Mouse (Mus musculus): ENCODE results near the gene Cox20. TPM values are rescaled to one million over a fixed set of nuclear protein-coding genes. Genes with fewer than 3 reads are reported as not detected.

Gene Cox20
- polyA plus RNA-seq, 1 experiment from 2014 or later = 98.4 TPM

DNA sequence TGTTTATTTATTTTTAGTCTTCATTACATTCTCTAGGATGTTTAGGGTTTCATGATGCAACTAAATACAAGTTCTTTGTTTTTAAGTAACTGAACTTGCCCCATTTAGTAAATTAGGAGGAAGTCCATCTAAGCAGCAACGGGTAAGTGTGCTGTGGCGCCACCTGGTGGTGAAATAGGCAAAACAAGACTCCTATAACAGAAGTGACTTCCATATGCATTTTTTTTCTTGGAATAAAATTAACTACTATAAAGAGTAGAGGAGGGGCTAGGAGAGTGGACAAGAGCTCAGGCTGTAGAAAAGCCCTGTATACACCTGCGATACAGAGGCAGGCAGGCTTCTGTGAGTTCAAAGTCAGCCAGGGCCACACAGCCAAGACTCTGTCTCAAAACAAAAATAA, 15.5 kb upstream of the Cox20 start:
- ChIA-PET CTCF (interaction anchor here (1.4 kb wide), 1 partner anchor 31 kb away, joined by 3 read pairs; no protein-coding TSS in a partner anchor), POLR2A (no interaction called here)
- in situ Hi-C loops (cut with MboI; ENCODE audit: low pct_unique_long_range_greater_than_20kb) = loop anchor here (5.0 to 25.0 kb wide), 2 partner anchors 161 to 366 kb away; no protein-coding TSS in a partner anchor
- DNase-seq (ENCODE audit: low read depth, low spot score) (no peak), ATAC-seq (no peak)
- peak; percentile 77 for TF ChIP-seq CTCF (IDR thresholded peaks at IDR 0.05)
- H3K27me3 ChIP-seq = no peaks in the 10 kb centered on the region

DNA sequence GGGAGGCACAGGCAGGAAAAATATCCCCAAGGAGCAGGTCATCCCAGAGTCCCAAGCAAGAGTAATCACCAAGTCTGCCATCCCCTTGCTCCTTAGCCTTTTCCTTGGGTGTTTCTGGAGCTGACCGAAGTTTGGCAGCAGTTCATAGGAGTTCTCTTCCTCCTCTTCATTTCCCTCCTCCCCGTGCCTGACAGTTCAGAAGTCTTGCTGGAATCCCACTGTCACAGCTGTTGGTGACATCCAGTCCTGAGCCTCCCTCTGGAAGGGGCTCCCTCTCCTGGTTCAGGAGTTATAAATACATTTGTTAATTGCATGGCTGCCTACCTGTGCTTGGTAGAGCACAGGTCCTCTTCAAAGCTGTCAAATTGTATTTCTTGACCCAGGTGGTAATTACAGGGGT, 9.4 kb upstream of the Cox20 start:
- ATAC-seq = no peak
- no peaks in the 10 kb centered on the region for H3K27me3 ChIP-seq
- DNase-seq (ENCODE audit: low read depth, low spot score) = no peak
- POLR2A ChIA-PET = no interaction called here
- CTCF ChIA-PET = interaction anchor here (1.1 kb wide), 1 partner anchor 139 kb away, joined by 3 read pairs; no protein-coding TSS in a partner anchor
- in situ Hi-C loops (cut with MboI; ENCODE audit: low pct_unique_long_range_greater_than_20kb) = loop anchor here (25.0 kb wide), 1 partner anchor 372 kb away; no protein-coding TSS in a partner anchor
- TF ChIP-seq CTCF (IDR thresholded peaks at IDR 0.05) = no peak

DNA sequence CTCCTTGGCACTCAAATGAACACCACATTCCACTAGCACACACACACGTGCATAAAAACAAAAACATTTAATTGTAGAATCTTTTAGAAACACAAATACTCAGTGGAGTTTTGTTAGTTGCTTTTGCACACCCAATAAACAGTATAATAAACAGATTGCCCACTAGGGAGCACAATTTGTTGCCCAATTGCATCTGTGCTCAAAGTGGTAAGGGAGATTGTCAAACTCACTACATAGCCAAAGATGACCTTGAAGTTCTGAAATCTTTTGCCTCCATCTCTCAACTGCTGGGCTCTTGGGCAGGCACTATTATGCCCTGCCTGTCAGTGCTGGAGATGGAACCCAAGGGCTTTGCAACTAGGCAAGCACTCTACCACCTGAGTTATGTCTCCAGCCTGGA, 8.8 kb upstream of the Cox20 start:
- ChIA-PET POLR2A (no interaction called here), CTCF (interaction anchor here (1.0 to 1.7 kb wide), 4 partner anchors 8 to 154 kb away, joined by 3 to 9 read pairs (median 6); no protein-coding TSS in a partner anchor)
- in situ Hi-C loops (cut with MboI; ENCODE audit: low pct_unique_long_range_greater_than_20kb) = loop anchor here (5.0 to 25.0 kb wide), 2 partner anchors 147 to 373 kb away; no protein-coding TSS in a partner anchor

GRCm38 (mm10) chr1:178313039-178313597, 5.8 kb upstream of the Cox20 start:
- H3K27me3 ChIP-seq = no peaks in the 10 kb centered on the region
- DNase-seq (ENCODE audit: low read depth, low spot score) = no peak
- ATAC-seq = no peak
- in situ Hi-C loops (cut with MboI; ENCODE audit: low pct_unique_long_range_greater_than_20kb) = loop anchor here (5.0 to 25.0 kb wide), 2 partner anchors 144 to 376 kb away; no protein-coding TSS in a partner anchor
- ChIA-PET POLR2A (no interaction called here), CTCF (interaction anchor here (0.9 to 3.1 kb wide), 3 partner anchors 20 to 149 kb away, joined by 3 to 14 read pairs (median 3); no protein-coding TSS in a partner anchor)
- TF ChIP-seq CTCF (IDR thresholded peaks at IDR 0.05) = no peak

More for the DNA sequence above, 8.8 kb upstream of the Cox20 start:
- no peak for ATAC-seq
- no peak for DNase-seq (ENCODE audit: low read depth, low spot score)
- H3K27me3 ChIP-seq = no peaks in the 10 kb centered on the region
- peak; percentile 64 for TF ChIP-seq CTCF (IDR thresholded peaks at IDR 0.05)

- ATAC-seq = no peak
- POLR2A ChIA-PET = no interaction called here
- DNase-seq (ENCODE audit: low read depth, low spot score) = no peak
- CTCF ChIA-PET = interaction anchor here (1.4 to 3.1 kb wide), 2 partner anchors 148 to 1163 kb away, joined by 3 to 14 read pairs; no protein-coding TSS in a partner anchor
- no peak for TF ChIP-seq CTCF (IDR thresholded peaks at IDR 0.05)
- H3K27me3 ChIP-seq = no peaks in the 10 kb centered on the region
- in situ Hi-C loops (cut with MboI; ENCODE audit: low pct_unique_long_range_greater_than_20kb) = loop anchor here (5.0 to 25.0 kb wide), 2 partner anchors 143 to 377 kb away; no protein-coding TSS in a partner anchor
Observed at GRCm38 (mm10) chr1:178314236-178314635, 4.7 kb upstream of the Cox20 start.

DNA sequence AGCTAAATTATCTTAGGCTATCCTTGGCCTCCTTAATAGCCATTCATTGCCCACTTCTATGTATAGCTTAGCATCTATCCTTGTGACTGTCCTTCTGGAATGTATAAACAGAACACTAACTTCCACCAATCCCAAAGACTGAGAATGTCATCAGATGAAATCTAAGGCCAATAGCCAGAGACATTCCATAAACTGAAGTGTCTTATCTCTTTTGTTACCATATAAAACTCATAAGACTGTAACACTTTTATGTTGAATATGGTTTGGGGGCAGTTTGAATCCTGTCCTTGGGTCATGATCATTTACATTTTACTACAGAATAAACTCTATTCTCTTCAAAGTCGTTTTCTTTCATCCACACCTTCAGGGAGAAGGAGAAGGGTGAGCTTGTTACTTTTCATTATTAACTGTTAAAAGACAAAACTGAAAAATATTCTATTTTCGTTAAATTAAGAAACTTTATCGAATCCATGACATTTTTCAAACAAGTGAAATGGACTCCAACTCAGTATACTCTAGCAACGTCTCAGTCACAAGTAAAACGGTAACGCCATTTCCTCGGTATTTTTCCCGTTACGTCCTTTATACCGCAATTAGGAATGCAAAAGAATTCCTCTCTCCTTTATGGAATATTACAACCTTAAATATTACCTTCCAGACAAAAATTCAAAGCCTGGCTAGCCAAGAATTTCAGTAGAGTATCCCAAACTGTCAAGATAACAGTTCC, 1.5 kb upstream of the Cox20 start:
- ATAC-seq = no peak
- no peaks in the 10 kb centered on the region for H3K27me3 ChIP-seq
- no peak for TF ChIP-seq CTCF (IDR thresholded peaks at IDR 0.05)
- CTCF ChIA-PET = interaction anchor here (1.4 kb wide), 3 partner anchors 114 to 146 kb away, joined by 3 to 5 read pairs (median 5); no protein-coding TSS in a partner anchor
- POLR2A ChIA-PET = interaction anchor here (0.6 to 9.2 kb wide), 2 partner anchors 19 to 166 kb away, joined by 4 to 80 read pairs; partner anchors contain the start of gene Hnrnpu
- no peak for DNase-seq (ENCODE audit: low read depth, low spot score)
- in situ Hi-C loops (cut with MboI; ENCODE audit: low pct_unique_long_range_greater_than_20kb) = loop anchor here (25.0 kb wide), 1 partner anchor 380 kb away; no protein-coding TSS in a partner anchor

- TF ChIP-seq CTCF (IDR thresholded peaks at IDR 0.05) = no peak
- ATAC-seq (peak; percentile 37), DNase-seq (ENCODE audit: low read depth, low spot score) (no peak)
- POLR2A ChIA-PET = interaction anchor here (0.6 to 9.2 kb wide), 4 partner anchors 18 to 168 kb away, joined by 3 to 80 read pairs (median 4); partner anchors contain the start of gene Hnrnpu
- no peaks in the 10 kb centered on the region for H3K27me3 ChIP-seq
- CTCF ChIA-PET = interaction anchor here (1.4 kb wide), 2 partner anchors 114 to 146 kb away, joined by 3 to 5 read pairs; no protein-coding TSS in a partner anchor
- in situ Hi-C loops (cut with MboI; ENCODE audit: low pct_unique_long_range_greater_than_20kb) = loop anchor here (25.0 kb wide), 1 partner anchor 381 kb away; no protein-coding TSS in a partner anchor
Observed at GRCm38 (mm10) chr1:178318002-178318388, 935 bp upstream of the Cox20 start.

- POLR2A ChIA-PET = interaction anchor here (0.6 to 9.2 kb wide), 4 partner anchors 17 to 1091 kb away, joined by 3 to 80 read pairs (median 6); partner anchors contain the start of gene Hnrnpu
- in situ Hi-C loops (cut with MboI; ENCODE audit: low pct_unique_long_range_greater_than_20kb) = loop anchor here (5.0 to 25.0 kb wide), 2 partner anchors 88 to 382 kb away; partner anchors contain the start of gene Efcab2
Observed at GRCm38 (mm10) chr1:178319295-178320037, 536 bp downstream of the Cox20 start.

DNA sequence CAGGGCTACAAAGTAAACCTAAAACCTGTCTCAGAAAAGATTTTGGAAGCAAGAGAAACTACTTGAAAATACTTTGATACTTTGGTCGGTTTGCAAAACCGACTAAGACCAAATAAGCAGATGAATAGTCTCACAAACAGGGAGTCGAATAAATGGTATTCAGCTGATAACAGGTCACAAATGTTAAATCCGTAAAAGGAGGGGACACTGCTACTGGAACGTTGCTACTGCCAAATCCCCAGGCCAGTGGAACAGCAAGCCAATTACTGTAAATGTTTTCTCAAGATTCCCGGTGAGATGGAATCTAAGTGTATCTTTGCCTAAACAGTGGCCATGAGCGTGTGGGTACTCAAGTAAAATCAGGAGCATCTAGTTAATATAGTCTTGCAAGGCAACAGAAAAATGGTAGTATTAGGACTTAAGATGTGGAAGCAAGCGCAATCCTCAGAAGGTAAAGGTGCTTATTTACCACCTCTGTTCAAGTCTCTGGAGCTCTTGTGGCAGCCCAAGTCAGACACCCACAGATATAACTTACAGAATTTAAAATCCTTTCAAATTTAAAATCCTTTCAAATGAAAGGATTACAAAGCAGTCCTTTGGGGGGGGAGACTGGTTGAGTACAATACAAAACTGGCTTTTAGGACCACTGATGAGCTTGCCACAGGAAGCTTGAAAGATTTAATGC, 1.2 kb downstream of the Cox20 start:
- TF ChIP-seq CTCF (IDR thresholded peaks at IDR 0.05) = no peak
- in situ Hi-C loops (cut with MboI; ENCODE audit: low pct_unique_long_range_greater_than_20kb) = loop anchor here (5.0 to 25.0 kb wide), 2 partner anchors 87 to 383 kb away; partner anchors contain the start of gene Efcab2
- ChIA-PET POLR2A (interaction anchor here (9.2 kb wide), 1 partner anchor 16 kb away, joined by 80 read pairs; the partner anchor contains the start of gene Hnrnpu), CTCF (interaction anchor here (1.0 to 4.1 kb wide), 2 partner anchors 14 to 128 kb away, joined by 3 to 30 read pairs; no protein-coding TSS in a partner anchor)
- no peak for DNase-seq (ENCODE audit: low read depth, low spot score)
- H3K27me3 ChIP-seq = no peaks in the 10 kb centered on the region
- no peak for ATAC-seq

More at GRCm38 (mm10) chr1:178319295-178320037, 536 bp downstream of the Cox20 start:
- ATAC-seq (peak; percentile 3), DNase-seq (ENCODE audit: low read depth, low spot score) (no peak)
- no peaks in the 10 kb centered on the region for H3K27me3 ChIP-seq
- no peak for TF ChIP-seq CTCF (IDR thresholded peaks at IDR 0.05)
- CTCF ChIA-PET = interaction anchor here (4.1 kb wide), 1 partner anchor 15 kb away, joined by 30 read pairs; no protein-coding TSS in a partner anchor

Measured in Patski (cell line).